Mouse (Mus musculus): ENCODE results near the gene Rps10. TPM values are rescaled to one million over a fixed set of nuclear protein-coding genes. Genes with fewer than 3 reads are reported as not detected.

Rps10 gene
- polyA plus RNA-seq, 1 experiment from 2014 or later = 879 TPM

GRCm38 (mm10) chr17:27623360-27624326, 12.8 kb downstream of the Rps10 start, which contains the start of gene Nudt3:
Nudt3 (minus strand) TSS chr17:27623495.
- no peaks in the 10 kb centered on the region for H3K27me3 ChIP-seq (ENCODE audit: control insufficient read depth, insufficient read depth, low read length)
- H3K4me2 ChIP-seq (replicated peaks; ENCODE audit: low read depth) = peak within 1 kb of the TSS; percentile 78
- H3K4me3 ChIP-seq (ENCODE audit: low read depth, low read length) = peak within 1 kb of the TSS; percentile 95
- TF ChIP-seq EP300 (optimal IDR thresholded peaks at IDR 0.05) (no peak), CTCF (IDR thresholded peaks at IDR 0.05; ENCODE audit: low read depth) (peak; percentile 16; the same call in 1 of the 2 replicates)
- H3K9ac ChIP-seq (ENCODE audit: low read length) = peak within 1 kb of the TSS; percentile 96
- peaks cover 3% of the 10 kb centered on the region; the same call in 1 of the 2 replicates for H3K4me1 ChIP-seq (replicated peaks; ENCODE audit: control insufficient read depth, insufficient read depth)
- ATAC-seq (ENCODE audit: low FRiP score, low TSS enrichment) (peak; percentile 93), DNase-seq (ENCODE audit: low spot score) (peak; percentile 90)
- H3K27ac ChIP-seq (replicated peaks) = peak within 1 kb of the TSS; percentile 93
- 5% methylated on average over 80 of the region's 91 CpGs for WGBS
- H3K36me3 ChIP-seq (ENCODE audit: control insufficient read depth, insufficient read depth, low read length) = no peaks in the 10 kb centered on the region
- H3K9me3 ChIP-seq (ENCODE audit: control insufficient read depth, low read length) = no peaks in the 10 kb centered on the region

GRCm38 (mm10) chr17:27622611-27623359, 13.7 kb downstream of the Rps10 start:
- ATAC-seq (ENCODE audit: low FRiP score, low TSS enrichment) (peak; percentile 73), DNase-seq (ENCODE audit: low spot score) (peak; percentile 81)
- Histone ChIP-seq H3K27me3 (ENCODE audit: control insufficient read depth, insufficient read depth, low read length) (no peaks in the 10 kb centered on the region), H3K9ac (ENCODE audit: low read length) (peak overlapping the region; percentile 96), H3K4me2 (replicated peaks; ENCODE audit: low read depth) (peak overlapping the region; percentile 78), H3K4me3 (ENCODE audit: low read depth, low read length) (peak overlapping the region; percentile 95), H3K27ac (replicated peaks) (peak overlapping the region; percentile 93), H3K4me1 (replicated peaks; ENCODE audit: control insufficient read depth, insufficient read depth) (peaks cover 3% of the 10 kb centered on the region; the same call in 1 of the 2 replicates), H3K9me3 (ENCODE audit: control insufficient read depth, low read length) (no peaks in the 10 kb centered on the region), H3K36me3 (ENCODE audit: control insufficient read depth, insufficient read depth, low read length) (no peaks in the 10 kb centered on the region)
- TF ChIP-seq CTCF (IDR thresholded peaks at IDR 0.05; ENCODE audit: low read depth) (no peak), EP300 (optimal IDR thresholded peaks at IDR 0.05) (no peak)
- WGBS = under 1% methylated on average over 59 of the region's 80 CpGs

- Histone ChIP-seq H3K9ac (ENCODE audit: low read length) (peak overlapping the region; percentile 96), H3K36me3 (ENCODE audit: control insufficient read depth, insufficient read depth, low read length) (no peaks in the 10 kb centered on the region), H3K4me3 (ENCODE audit: low read depth, low read length) (peak overlapping the region; percentile 95), H3K9me3 (ENCODE audit: control insufficient read depth, low read length) (no peaks in the 10 kb centered on the region), H3K4me2 (replicated peaks; ENCODE audit: low read depth) (peak overlapping the region; percentile 78), H3K4me1 (replicated peaks; ENCODE audit: control insufficient read depth, insufficient read depth) (peaks cover 3% of the 10 kb centered on the region; the same call in 1 of the 2 replicates), H3K27me3 (ENCODE audit: control insufficient read depth, insufficient read depth, low read length) (no peaks in the 10 kb centered on the region), H3K27ac (replicated peaks) (peak overlapping the region; percentile 93; the same call in 1 of the 2 replicates)
- DNase-seq (ENCODE audit: low spot score) (no peak), ATAC-seq (ENCODE audit: low FRiP score, low TSS enrichment) (no peak)
- 4% methylated on average over 23 of the region's 23 CpGs for WGBS
- no peak for TF ChIP-seq CTCF (IDR thresholded peaks at IDR 0.05; ENCODE audit: low read depth)
- no peak for TF ChIP-seq EP300 (optimal IDR thresholded peaks at IDR 0.05)
These were observed 14.6 kb downstream of the Rps10 start for GRCm38 (mm10) chr17:27621705-27622531.

DNA sequence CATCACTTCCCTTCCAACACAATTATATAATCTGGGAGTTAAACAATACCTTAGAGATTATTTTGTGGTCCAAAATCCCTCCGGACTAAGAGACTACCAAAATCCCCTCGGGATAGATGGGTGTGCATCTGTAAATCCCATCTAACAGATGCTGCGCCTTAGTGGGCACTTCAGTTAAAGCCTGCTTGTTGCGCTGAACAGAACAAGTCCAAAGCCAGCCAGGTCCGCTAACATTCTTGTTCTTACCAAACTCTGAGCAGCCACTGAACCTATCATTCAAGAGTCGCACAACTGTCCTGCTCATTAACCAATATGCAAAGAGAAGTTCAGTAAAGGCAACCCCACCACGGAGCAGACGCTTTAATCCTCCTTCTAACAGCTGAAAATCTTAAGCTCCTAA, 15.3 kb downstream of the Rps10 start:
- ATAC-seq (ENCODE audit: low FRiP score, low TSS enrichment) (no peak), DNase-seq (ENCODE audit: low spot score) (no peak)
- no peaks in the 10 kb centered on the region for H3K36me3 ChIP-seq (ENCODE audit: control insufficient read depth, insufficient read depth, low read length)
- 43% methylated on average over 8 of the region's 8 CpGs for WGBS
- H3K9ac ChIP-seq (ENCODE audit: low read length) = peak overlapping the region; percentile 96; the same call in 1 of the 2 replicates
- H3K27me3 ChIP-seq (ENCODE audit: control insufficient read depth, insufficient read depth, low read length) = no peaks in the 10 kb centered on the region
- H3K4me1 ChIP-seq (replicated peaks; ENCODE audit: control insufficient read depth, insufficient read depth) = peaks cover 3% of the 10 kb centered on the region; the same call in 1 of the 2 replicates
- no peak overlapping the region for H3K27ac ChIP-seq (replicated peaks)
- peak overlapping the region; percentile 95; the same call in 1 of the 2 replicates for H3K4me3 ChIP-seq (ENCODE audit: low read depth, low read length)
- H3K9me3 ChIP-seq (ENCODE audit: control insufficient read depth, low read length) = no peaks in the 10 kb centered on the region
- peak overlapping the region; percentile 78 for H3K4me2 ChIP-seq (replicated peaks; ENCODE audit: low read depth)
- TF ChIP-seq CTCF (IDR thresholded peaks at IDR 0.05; ENCODE audit: low read depth) = no peak
- TF ChIP-seq EP300 (optimal IDR thresholded peaks at IDR 0.05) = no peak

GRCm38 (mm10) chr17:27615388-27615787, 21.1 kb downstream of the Rps10 start:
- DNase-seq (ENCODE audit: low spot score) (no peak), ATAC-seq (ENCODE audit: low FRiP score, low TSS enrichment) (no peak)
- Histone ChIP-seq H3K36me3 (ENCODE audit: control insufficient read depth, insufficient read depth, low read length) (no peaks in the 10 kb centered on the region), H3K4me3 (ENCODE audit: low read depth, low read length) (no peak overlapping the region), H3K4me1 (replicated peaks; ENCODE audit: control insufficient read depth, insufficient read depth) (no peaks in the 10 kb centered on the region), H3K27ac (replicated peaks) (no peak overlapping the region), H3K9me3 (ENCODE audit: control insufficient read depth, low read length) (no peaks in the 10 kb centered on the region), H3K4me2 (replicated peaks; ENCODE audit: low read depth) (no peak overlapping the region), H3K9ac (ENCODE audit: low read length) (no peak overlapping the region), H3K27me3 (ENCODE audit: control insufficient read depth, insufficient read depth, low read length) (no peaks in the 10 kb centered on the region)
- TF ChIP-seq EP300 (optimal IDR thresholded peaks at IDR 0.05) (no peak), CTCF (IDR thresholded peaks at IDR 0.05; ENCODE audit: low read depth) (no peak)
- WGBS = 76% methylated on average over 7 of the region's 7 CpGs

All from stomach, postnatal 0 days (tissue).